Comparison of ENCODE assay signal across 9 mouse cellular contexts in the genomic region with DNA sequence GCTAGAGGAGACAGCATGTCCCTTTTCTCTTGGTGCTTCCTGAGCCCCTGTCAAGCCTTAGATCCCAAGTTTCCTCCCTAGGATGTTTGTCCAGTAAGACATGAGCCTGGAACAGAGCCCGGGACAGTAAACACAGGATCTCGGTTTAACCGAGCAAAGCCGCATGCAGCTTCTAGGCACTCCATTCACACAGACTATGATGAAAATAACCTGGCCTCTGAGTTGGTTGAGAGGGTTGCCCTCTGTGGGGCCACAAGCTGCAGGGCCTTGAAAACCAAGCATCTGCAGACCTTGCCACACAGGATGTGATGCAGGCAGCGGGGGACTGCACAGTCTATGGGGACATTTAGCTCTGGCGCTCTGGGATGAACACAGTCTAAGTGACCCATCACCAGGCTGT. TPM values are rescaled to one million over a fixed set of nuclear protein-coding genes. Genes with fewer than 3 reads are reported as not detected.
DNase-seq lines count a peak whose midpoint lies in the region; ATAC-seq and TF ChIP-seq lines count a peak whose summit lies in the region.
"Had no signal": no experiment of that assay in that cellular context is flagged by ENCODE, and none has a peak within 500 bp of the region (broad histone marks: within the 10 kb centered on the region; RNA-seq: fewer than 3 reads in every experiment).

No protein-coding gene starts in this region.

- no peaks in the 10 kb centered on the region for H3K27me3 ChIP-seq in heart, adult 2 months (ENCODE audit: control insufficient read depth, insufficient read depth, low read length)
- no peaks in the 10 kb centered on the region for H3K27me3 ChIP-seq in lung, embryonic 16.5 days (ENCODE audit: control insufficient read depth, insufficient read depth, low read depth, low read length)
- H3K27me3 ChIP-seq in stomach, embryonic 16.5 days (ENCODE audit: control insufficient read depth, insufficient read depth, low read length) = no peaks in the 10 kb centered on the region
- H3K27me3 ChIP-seq in intestine, embryonic 16.5 days (replicated peaks; ENCODE audit: control insufficient read depth, insufficient read depth, low read length) = no peaks in the 10 kb centered on the region

- WGBS in heart, adult 2 months = 44% methylated on average over 6 of the region's 6 CpGs
- WGBS in lung, embryonic 16.5 days = 42% methylated on average over 6 of the region's 6 CpGs
- 61% methylated on average over 6 of the region's 6 CpGs for WGBS in stomach, embryonic 16.5 days
- 73% methylated on average over 6 of the region's 6 CpGs for WGBS in intestine, embryonic 16.5 days

- H3K9me3 ChIP-seq in lung, embryonic 16.5 days (ENCODE audit: control insufficient read depth, low read length) = no peaks in the 10 kb centered on the region
- no peaks in the 10 kb centered on the region for H3K9me3 ChIP-seq in stomach, embryonic 16.5 days (replicated peaks; ENCODE audit: control insufficient read depth, low read length)
- no peaks in the 10 kb centered on the region for H3K9me3 ChIP-seq in intestine, embryonic 16.5 days (ENCODE audit: control insufficient read depth, low read length)

- TF ChIP-seq POLR2A in heart, adult 2 months (IDR thresholded peaks at IDR 0.05; ENCODE audit: insufficient read depth, low read depth, low read length) = 0 out of 2 replicates have a peak, but pooled peaks have one; percentile 22
- TF ChIP-seq POLR2A in cortical plate, adult 2 months (IDR thresholded peaks at IDR 0.05; ENCODE audit: extremely low read depth, insufficient read depth, low read length) = no peak

- peaks cover 23% of the 10 kb centered on the region for H3K4me1 ChIP-seq in heart, adult 2 months (ENCODE audit: control insufficient read depth, insufficient read depth, low read length)
- peaks cover 17% of the 10 kb centered on the region for H3K4me1 ChIP-seq in cortical plate, adult 2 months (ENCODE audit: control insufficient read depth, insufficient read depth, low read length)
- peaks cover 16% of the 10 kb centered on the region for H3K4me1 ChIP-seq in lung, embryonic 16.5 days (replicated peaks; ENCODE audit: control insufficient read depth, insufficient read depth, low read length)
- no peaks in the 10 kb centered on the region for H3K4me1 ChIP-seq in stomach, embryonic 16.5 days (ENCODE audit: control insufficient read depth, insufficient read depth, low read length)
- H3K4me1 ChIP-seq in intestine, embryonic 16.5 days (ENCODE audit: control insufficient read depth, insufficient read depth, low read length) = peaks cover 5% of the 10 kb centered on the region; the same call in 1 of the 2 replicates

- no peaks in the 10 kb centered on the region for H3K79me2 ChIP-seq in heart, adult 2 months (replicated peaks; ENCODE audit: control insufficient read depth, insufficient read depth, low read length)

- DNase-seq in heart, adult 2 months = peak; percentile 39 to 45
- no peak for DNase-seq in heart, postnatal 25 days (ENCODE audit: low spot score)
- DNase-seq in urinary bladder, adult 18-20 months (ENCODE audit: low spot score in 2 of 2) = no peak
- DNase-seq in ovary, adult 18-20 months (ENCODE audit: low spot score) = no peak

- no peak overlapping the region for H3K9ac ChIP-seq in heart, adult 2 months (ENCODE audit: low read depth, low read length)
- peak overlapping the region; percentile 28; the same call in 1 of the 2 replicates for H3K9ac ChIP-seq in lung, embryonic 16.5 days (ENCODE audit: low read length)
- H3K9ac ChIP-seq in stomach, embryonic 16.5 days (ENCODE audit: low read length) = no peak overlapping the region
- no peak overlapping the region for H3K9ac ChIP-seq in intestine, embryonic 16.5 days (ENCODE audit: low read depth, low read length)

- no peak overlapping the region for H3K4me2 ChIP-seq in lung, embryonic 16.5 days (ENCODE audit: low read depth, low read length)
- H3K4me2 ChIP-seq in stomach, embryonic 16.5 days (ENCODE audit: low read depth, low read length) = no peak overlapping the region
- H3K4me2 ChIP-seq in intestine, embryonic 16.5 days (ENCODE audit: low read depth, low read length) = no peak overlapping the region
- H3K4me2 ChIP-seq: midbrain, embryonic 11.5 days had no signal

- TF ChIP-seq CTCF in heart, adult 2 months (IDR thresholded peaks at IDR 0.05) = no peak
- no peak for TF ChIP-seq CTCF in cortical plate, adult 2 months (IDR thresholded peaks at IDR 0.05; ENCODE audit: extremely low read depth, insufficient read depth, low read length)

- intact Hi-C loops in heart, adult 2 months (cut with DNase I) = loop anchor here (2.0 to 5.0 kb wide), 3 partner anchors 37 to 77 kb away; no protein-coding TSS in a partner anchor
- intact Hi-C loops in heart, postnatal 25 days (cut with DNase I) = loop anchor here (2.0 kb wide), 1 partner anchor 61 kb away; no protein-coding TSS in a partner anchor

- peak overlapping the region; percentile 82 for H3K27ac ChIP-seq in heart, adult 2 months
- peak overlapping the region; percentile 62 for H3K27ac ChIP-seq in cortical plate, adult 2 months (ENCODE audit: insufficient read depth, low read length)
- peak overlapping the region; percentile 80 for H3K27ac ChIP-seq in lung, embryonic 16.5 days (ENCODE audit: low read length)
- H3K27ac ChIP-seq in stomach, embryonic 16.5 days (ENCODE audit: low read length) = peak overlapping the region; percentile 12; the same call in 1 of the 2 replicates
- H3K27ac ChIP-seq in intestine, embryonic 16.5 days (ENCODE audit: low read length) = no peak overlapping the region

- peak; percentile 63 for ATAC-seq in lung, embryonic 16.5 days (ENCODE audit: low read depth)
- no peak for ATAC-seq in stomach, embryonic 16.5 days (ENCODE audit: insufficient read depth, low FRiP score)
- ATAC-seq in intestine, embryonic 16.5 days = no peak

- H3K36me3 ChIP-seq in heart, adult 2 months (ENCODE audit: control insufficient read depth, insufficient read depth, low read length) = no peaks in the 10 kb centered on the region
- no peaks in the 10 kb centered on the region for H3K36me3 ChIP-seq in lung, embryonic 16.5 days (ENCODE audit: control insufficient read depth, insufficient read depth, low read length)
- no peaks in the 10 kb centered on the region for H3K36me3 ChIP-seq in stomach, embryonic 16.5 days (ENCODE audit: control insufficient read depth, insufficient read depth, low read length)
- no peaks in the 10 kb centered on the region for H3K36me3 ChIP-seq in intestine, embryonic 16.5 days (ENCODE audit: control insufficient read depth, insufficient read depth, low read length)

- H3K4me3 ChIP-seq in heart, adult 2 months = no peak overlapping the region
- H3K4me3 ChIP-seq in cortical plate, adult 2 months (ENCODE audit: insufficient read depth, low read length) = no peak overlapping the region
- no peak overlapping the region for H3K4me3 ChIP-seq in lung, embryonic 16.5 days (ENCODE audit: low read length)
- no peak overlapping the region for H3K4me3 ChIP-seq in stomach, embryonic 16.5 days (replicated peaks; ENCODE audit: low read length)
- no peak overlapping the region for H3K4me3 ChIP-seq in intestine, embryonic 16.5 days (ENCODE audit: low read length)

- TF ChIP-seq EP300 in heart, adult 2 months (IDR thresholded peaks at IDR 0.05; ENCODE audit: insufficient read depth, low read depth, low read length) = no peak

RNA-seq across cellular contexts. Expression of a gene that starts 34.0 kb away (rescaled TPM):
- total RNA-seq in heart, adult 2 months (2021) = under 1 TPM; 0.59 to 0.78 TPM
- 0.27 and 0.53 TPM in 2 replicates for polyA plus RNA-seq in heart, adult 2 months (2012; rRNA removed)
- 1 to 10 TPM in 1 of 2 experiments, under 1 TPM in 1; 0.75 to 1.1 TPM for total RNA-seq in heart, postnatal 25 days (2021)
- polyA plus RNA-seq in cortical plate, adult 2 months (2012; rRNA removed) = 2.0 and 2.2 TPM in 2 replicates
- polyA plus RNA-seq in lung, embryonic 16.5 days (2015; fragmentation: Nextera tagmentation; extraction: Ambion mirVana) = 60.1 and 63.1 TPM in 2 replicates
- polyA plus RNA-seq in stomach, embryonic 16.5 days (2015; fragmentation: Nextera tagmentation; extraction: Ambion mirVana) = 43.2 and 43.9 TPM in 2 replicates
- 39.7 and 45.0 TPM in 2 replicates for polyA plus RNA-seq in intestine, embryonic 16.5 days (2015; fragmentation: Nextera tagmentation; extraction: Ambion mirVana)

Comparison
In these comparisons a context has a peak if more than half of its experiments do, and no peak if none do; other contexts are left out.
1. DNase-seq: peak in heart, adult 2 months (2 of 2); none in heart, postnatal 25 days (single experiment), urinary bladder, adult 18-20 months (0 of 2) and ovary, adult 18-20 months (single experiment).
2. RNA of a gene that starts 34.0 kb away (polyA plus RNA-seq): 60.1 to 63.1 TPM in lung, embryonic 16.5 days, 39.7 to 45.0 TPM in intestine, embryonic 16.5 days and 43.2 to 43.9 TPM in stomach, embryonic 16.5 days; 2.0 to 2.2 TPM in cortical plate, adult 2 months and 0.27 to 0.53 TPM in heart, adult 2 months; every median in the first group is over 10 times any median in the second.